Mouse (Mus musculus) neural tube, embryonic 12.5 days (tissue): ENCODE measurements around the gene E2f4. TPM values are rescaled to one million over a fixed set of nuclear protein-coding genes. Genes with fewer than 3 reads are reported as not detected.

Source experiments
- ATAC-seq: fragments of 200-750 bp; cut with Nextera tagmentation; 2 replicates; pipeline ENCODE4 v1.8.0; 2017; ENCODE audit warnings: low read depth, mild to moderate bottlenecking, moderate TSS enrichment, moderate library complexity; ENCODE audit not compliant: low FRiP score
- H3K27ac ChIP-seq: fragments of 300-500 bp; sonication (generic); 2 replicates; pipeline ENCODE4 v1.5.1; 2016
- H3K27me3 ChIP-seq: fragments of 300-500 bp; sonication (generic); replicated peaks from 2 replicates; pipeline ENCODE4 v1.6.1; 2016; ENCODE audit warnings: mild to moderate bottlenecking
- H3K36me3 ChIP-seq: fragments of 300-500 bp; sonication (generic); 2 replicates; pipeline ENCODE4 v1.6.1; 2016; ENCODE audit warnings: mild to moderate bottlenecking
- H3K4me1 ChIP-seq: fragments of 300-500 bp; sonication (generic); 2 replicates; pipeline ENCODE4 v1.6.1; 2016
- H3K4me2 ChIP-seq: fragments of 300-500 bp; sonication (generic); replicated peaks from 2 replicates; pipeline ENCODE4 v1.6.1; 2016; ENCODE audit warnings: mild to moderate bottlenecking
- H3K4me3 ChIP-seq: fragments of 300-500 bp; sonication (generic); 2 replicates; pipeline ENCODE4 v1.5.1; 2016
- H3K9ac ChIP-seq: fragments of 300-500 bp; sonication (generic); 2 replicates; pipeline ENCODE4 v1.6.1; 2016; ENCODE audit warnings: mild to moderate bottlenecking
- H3K9me3 ChIP-seq: fragments of 300-500 bp; sonication (generic); 2 replicates; pipeline ENCODE4 v1.6.1; 2016; ENCODE audit warnings: mild to moderate bottlenecking
- WGBS: fragments of 180-500 bp; shearing (Covaris S2); methylation state at CpG from one replicate; pipeline ENCODE4 v1.1.7; 2016; 5-methylcytosine and 5-hydroxymethylcytosine counted together
- polyA plus RNA-seq: library from polyadenylated mRNA; unstranded; fragments of >200 nt; fragmentation: Nextera tagmentation; extraction: Ambion mirVana; gene quantifications from 2 replicates; pipeline ENCODE4 v1.2.1, GENCODE M21; 2016

The E2f4 gene
- 66.0 and 75.6 TPM in 2 replicates for polyA plus RNA-seq

GRCm38 (mm10) chr8:105297511-105298192 lies at the start of gene E2f4:
Gene E2f4 (plus strand): TSS chr8:105297663.
- WGBS, result under 1% methylated on average over 58 of the region's 58 CpGs
- Histone ChIP-seq H3K4me2 (peak within 1 kb of the TSS; percentile 92), H3K4me3 (peak within 1 kb of the TSS; percentile 90), H3K4me1 (peaks cover 13% of the 10 kb centered on the region), H3K9ac (peak within 1 kb of the TSS; percentile 83), H3K27ac (no peak within 1 kb of the TSS), H3K9me3 (no peaks in the 10 kb centered on the region), H3K36me3 (peaks cover 31% of the 10 kb centered on the region), H3K27me3 (0 out of 2 replicates have a peak, but pooled peaks cover 7% of the 10 kb centered on the region)
- peak; percentile 94 for ATAC-seq

- H3K4me3 ChIP-seq, result no peak overlapping the region
- H3K36me3 ChIP-seq, result peaks cover 43% of the 10 kb centered on the region
- H3K27me3 ChIP-seq, result peaks cover 23% of the 10 kb centered on the region
- H3K4me2 ChIP-seq, result no peak overlapping the region
- no peak overlapping the region for H3K9ac ChIP-seq
- H3K4me1 ChIP-seq, result peaks cover 11% of the 10 kb centered on the region
- no peaks in the 10 kb centered on the region for H3K9me3 ChIP-seq
- WGBS, result 92% methylated on average over 6 of the region's 6 CpGs
- no peak for ATAC-seq
- H3K27ac ChIP-seq, result no peak overlapping the region
Observed at GRCm38 (mm10) chr8:105251954-105252353, 45.5 kb upstream of the E2f4 start.

- Histone ChIP-seq H3K4me1 (peaks cover 11% of the 10 kb centered on the region), H3K9ac (no peak overlapping the region), H3K36me3 (peaks cover 43% of the 10 kb centered on the region), H3K4me2 (no peak overlapping the region), H3K27ac (no peak overlapping the region), H3K9me3 (no peaks in the 10 kb centered on the region), H3K4me3 (no peak overlapping the region), H3K27me3 (peaks cover 31% of the 10 kb centered on the region)
- ATAC-seq, result no peak
- WGBS, result 91% methylated on average over 10 of the region's 10 CpGs
Observed at GRCm38 (mm10) chr8:105252680-105253537, 44.6 kb upstream of the E2f4 start.

- peak overlapping the region; percentile 99 for H3K4me2 ChIP-seq
- H3K4me3 ChIP-seq, result peak overlapping the region; percentile 56; the same call in 1 of the 2 replicates
- H3K4me1 ChIP-seq, result peaks cover 13% of the 10 kb centered on the region
- no peaks in the 10 kb centered on the region for H3K9me3 ChIP-seq
- peaks cover 36% of the 10 kb centered on the region for H3K36me3 ChIP-seq
- H3K27me3 ChIP-seq, result peaks cover 39% of the 10 kb centered on the region
- H3K27ac ChIP-seq, result no peak overlapping the region
- WGBS, result 34% methylated on average over 20 of the region's 20 CpGs
- H3K9ac ChIP-seq, result no peak overlapping the region
- peak; percentile 55 for ATAC-seq
Observed at GRCm38 (mm10) chr8:105253766-105254151, 43.7 kb upstream of the E2f4 start.

GRCm38 (mm10) chr8:105254152-105254965 lies 43.1 kb upstream of the E2f4 start:
- Histone ChIP-seq H3K9me3 (no peaks in the 10 kb centered on the region), H3K27ac (no peak overlapping the region), H3K4me1 (peaks cover 19% of the 10 kb centered on the region), H3K4me3 (peak overlapping the region; percentile 56), H3K9ac (peak overlapping the region; percentile 64), H3K4me2 (peak overlapping the region; percentile 99), H3K36me3 (peaks cover 31% of the 10 kb centered on the region), H3K27me3 (peaks cover 45% of the 10 kb centered on the region)
- ATAC-seq, result peak; percentile 75
- under 1% methylated on average over 74 of the region's 74 CpGs for WGBS

- H3K4me3 ChIP-seq, result peak within 1 kb of the TSS; percentile 56
- H3K27ac ChIP-seq, result no peak within 1 kb of the TSS
- WGBS, result 2% methylated on average over 14 of the region's 14 CpGs
- ATAC-seq, result no peak; the same call in 1 of the 2 replicates
- H3K4me1 ChIP-seq, result peaks cover 24% of the 10 kb centered on the region
- peak within 1 kb of the TSS; percentile 99 for H3K4me2 ChIP-seq
- H3K9ac ChIP-seq, result peak within 1 kb of the TSS; percentile 64
- H3K36me3 ChIP-seq, result peaks cover 25% of the 10 kb centered on the region
- H3K27me3 ChIP-seq, result peaks cover 51% of the 10 kb centered on the region
- no peaks in the 10 kb centered on the region for H3K9me3 ChIP-seq
Observed at GRCm38 (mm10) chr8:105254966-105255350, 42.5 kb upstream of the E2f4 start, which contains the start of gene B3gnt9. Gene B3gnt9 (minus strand): TSS chr8:105255153.

- H3K27me3 ChIP-seq, result peaks cover 69% of the 10 kb centered on the region
- no peaks in the 10 kb centered on the region; the same call in 1 of the 2 replicates for H3K9me3 ChIP-seq
- H3K27ac ChIP-seq, result no peak overlapping the region
- H3K36me3 ChIP-seq, result no peaks in the 10 kb centered on the region
- no peak overlapping the region for H3K4me3 ChIP-seq
- peaks cover 24% of the 10 kb centered on the region for H3K4me1 ChIP-seq
- no peak for ATAC-seq
- no peak overlapping the region for H3K9ac ChIP-seq
- 66% methylated on average over 7 of the region's 7 CpGs for WGBS
- H3K4me2 ChIP-seq, result no peak overlapping the region
Observed at GRCm38 (mm10) chr8:105257318-105258114, 39.9 kb upstream of the E2f4 start.

GRCm38 (mm10) chr8:105258911-105259720 lies 38.3 kb upstream of the E2f4 start:
- peak; percentile 45 for ATAC-seq
- peak overlapping the region; percentile 33 for H3K4me3 ChIP-seq
- peaks cover 29% of the 10 kb centered on the region for H3K4me1 ChIP-seq
- peaks cover 84% of the 10 kb centered on the region for H3K27me3 ChIP-seq
- H3K36me3 ChIP-seq, result no peaks in the 10 kb centered on the region
- H3K4me2 ChIP-seq, result peak overlapping the region; percentile 73
- no peaks in the 10 kb centered on the region; the same call in 1 of the 2 replicates for H3K9me3 ChIP-seq
- WGBS, result 2% methylated on average over 55 of the region's 55 CpGs
- H3K9ac ChIP-seq, result peak overlapping the region; percentile 47; the same call in 1 of the 2 replicates
- H3K27ac ChIP-seq, result no peak overlapping the region

- Histone ChIP-seq H3K9me3 (no peaks in the 10 kb centered on the region; the same call in 1 of the 2 replicates), H3K36me3 (no peaks in the 10 kb centered on the region), H3K9ac (peak overlapping the region; percentile 47; the same call in 1 of the 2 replicates), H3K27me3 (peaks cover 88% of the 10 kb centered on the region), H3K4me2 (peak overlapping the region; percentile 73), H3K4me1 (peaks cover 25% of the 10 kb centered on the region), H3K27ac (no peak overlapping the region), H3K4me3 (peak overlapping the region; percentile 33)
- WGBS, result 5% methylated on average over 30 of the region's 30 CpGs
- ATAC-seq, result peak; percentile 63
Observed at GRCm38 (mm10) chr8:105259721-105260320, 37.6 kb upstream of the E2f4 start.

- ATAC-seq, result no peak
- H3K4me3 ChIP-seq, result no peak overlapping the region
- no peaks in the 10 kb centered on the region; the same call in 1 of the 2 replicates for H3K9me3 ChIP-seq
- peaks cover 20% of the 10 kb centered on the region for H3K4me1 ChIP-seq
- peaks cover 88% of the 10 kb centered on the region for H3K27me3 ChIP-seq
- H3K27ac ChIP-seq, result no peak overlapping the region
- 63% methylated on average over 7 of the region's 7 CpGs for whole genome bisulfite sequencing
- no peak overlapping the region for H3K9ac ChIP-seq
- H3K4me2 ChIP-seq, result no peak overlapping the region
- no peaks in the 10 kb centered on the region for H3K36me3 ChIP-seq
Observed at GRCm38 (mm10) chr8:105260371-105261099, 36.9 kb upstream of the E2f4 start.
